Mouse (Mus musculus) embryo, embryonic 11 days (tissue): ENCODE results near the gene Dync1i2.

Experiments used
- DNase-seq: peaks from one replicate; pipeline ENCODE4 v3.0.0-alpha.2; 2015

The Dync1i2 gene

GRCm38 (mm10) chr2:71273955-71274679 lies 62.6 kb downstream of the Dync1i2 start:
- no peak for DNase-seq

GRCm38 (mm10) chr2:71275734-71276133 lies 64.2 kb downstream of the Dync1i2 start:
- no peak for DNase-seq

- no peak for DNase-seq
These were observed 67.6 kb downstream of the Dync1i2 start for GRCm38 (mm10) chr2:71278791-71279775.

- DNase-seq, result no peak
These were observed 70.5 kb downstream of the Dync1i2 start for GRCm38 (mm10) chr2:71281981-71282380.

GRCm38 (mm10) chr2:71290107-71290775 lies 78.7 kb downstream of the Dync1i2 start:
- no peak for DNase-seq

GRCm38 (mm10) chr2:71291566-71291965 lies 80.1 kb downstream of the Dync1i2 start:
- no peak for DNase-seq

GRCm38 (mm10) chr2:71293983-71294382 lies 82.5 kb downstream of the Dync1i2 start:
- DNase-seq, result no peak

- DNase-seq, result no peak
These were observed 83.0 kb downstream of the Dync1i2 start for GRCm38 (mm10) chr2:71294489-71294888.

- no peak for DNase-seq
These were observed 84.3 kb downstream of the Dync1i2 start for GRCm38 (mm10) chr2:71295844-71296243.

GRCm38 (mm10) chr2:71297501-71297900 lies 86.0 kb downstream of the Dync1i2 start:
- no peak for DNase-seq

- no peak for DNase-seq
These were observed 87.2 kb downstream of the Dync1i2 start for GRCm38 (mm10) chr2:71298729-71299128.

- no peak for DNase-seq
These were observed 90.7 kb downstream of the Dync1i2 start for GRCm38 (mm10) chr2:71302156-71302663.

- no peak for DNase-seq
These were observed 91.7 kb downstream of the Dync1i2 start for GRCm38 (mm10) chr2:71303221-71303620.

- no peak for DNase-seq
These were observed 93.3 kb downstream of the Dync1i2 start for GRCm38 (mm10) chr2:71304821-71305220.

GRCm38 (mm10) chr2:71306357-71306756 lies 94.9 kb downstream of the Dync1i2 start:
- DNase-seq, result no peak

- DNase-seq, result no peak
These were observed 98.2 kb downstream of the Dync1i2 start for GRCm38 (mm10) chr2:71309726-71310125.

- DNase-seq, result no peak
These were observed 100.6 kb downstream of the Dync1i2 start for GRCm38 (mm10) chr2:71312067-71312466.
